Mouse (Mus musculus): Measurements from ENCODE around the gene Atg5.

Gene Atg5

GRCm38 (mm10) chr10:44392855-44393254, 124.7 kb downstream of the Atg5 start:
- no peak for DNase-seq

GRCm38 (mm10) chr10:44400119-44400518, 132.0 kb downstream of the Atg5 start:
- no peak for DNase-seq

GRCm38 (mm10) chr10:44400602-44401001, 132.4 kb downstream of the Atg5 start:
- no peak for DNase-seq

- DNase-seq = no peak
Measured at GRCm38 (mm10) chr10:44401600-44401999, 133.4 kb downstream of the Atg5 start.

GRCm38 (mm10) chr10:44403415-44403814, 135.3 kb downstream of the Atg5 start:
- DNase-seq = no peak

- DNase-seq = no peak
Measured at GRCm38 (mm10) chr10:44409054-44409453, 140.9 kb downstream of the Atg5 start.

- no peak for DNase-seq
Measured at GRCm38 (mm10) chr10:44409958-44410357, 141.8 kb downstream of the Atg5 start.
